ENCODE assay signal across 12 mouse cellular contexts in genomic region chr16:30658921-30659320, GRCm38 (mm10).
"Had no signal": no experiment of that assay in that cellular context is flagged by ENCODE, and none has a peak within 500 bp of the region (broad histone marks: within the 10 kb centered on the region; RNA-seq: fewer than 3 reads in every experiment).

No protein-coding gene starts in this region.

- DNase-seq: left cerebral cortex, postnatal 4 days; liver; liver, embryonic 13.5 days; liver, postnatal 0 days; lung, adult 18-20 months; lung, adult 2 months; lung, embryonic 14.5 days; lung, postnatal 10 days; lung, postnatal 14 days; lung, postnatal 36 days; lung, postnatal 4 days; midbrain, embryonic 14.5 days had no signal
